Mouse (Mus musculus) stomach, embryonic 14.5 days (tissue): ENCODE results near the gene Spata13. TPM values are rescaled to one million over a fixed set of nuclear protein-coding genes. Genes with fewer than 3 reads are reported as not detected.
A peak's percentile ranks its signal among the peaks of the same experiment; 100 is the strongest.

Source experiments
- ATAC-seq: fragments of 200-750 bp; cut with Nextera tagmentation; 2 replicates; pipeline ENCODE4 v1.8.0; 2017; ENCODE audit warnings: low read depth, moderate TSS enrichment; ENCODE audit not compliant: insufficient number of reproducible peaks, insufficient read depth, low FRiP score
- H3K27ac ChIP-seq: fragments of 300-500 bp; sonication (generic); 2 replicates; pipeline ENCODE4 v1.5.1; 2014; ENCODE audit warnings: mild to moderate bottlenecking, low read length, moderate library complexity, mixed read lengths
- H3K27me3 ChIP-seq: fragments of 300-500 bp; sonication (generic); 2 replicates; pipeline ENCODE4 v1.6.1; 2014; ENCODE audit warnings: low read length, control low read depth, mixed read lengths; ENCODE audit not compliant: control insufficient read depth, insufficient read depth
- H3K36me3 ChIP-seq: fragments of 300-500 bp; sonication (generic); 2 replicates; pipeline ENCODE4 v1.6.1; 2014; ENCODE audit warnings: mild to moderate bottlenecking, control low read depth, low read length, moderate library complexity, mixed read lengths; ENCODE audit not compliant: control insufficient read depth, insufficient read depth
- H3K4me1 ChIP-seq: fragments of 300-500 bp; sonication (generic); 2 replicates; pipeline ENCODE4 v1.6.1; 2014; ENCODE audit warnings: low read length, control low read depth, mixed read lengths; ENCODE audit not compliant: control insufficient read depth, insufficient read depth
- H3K4me2 ChIP-seq: fragments of 300-500 bp; sonication (generic); replicated peaks from 2 replicates; pipeline ENCODE4 v1.6.1; 2014; ENCODE audit warnings: low read depth, low read length, control low read depth
- H3K4me3 ChIP-seq: fragments of 300-500 bp; sonication (generic); 2 replicates; pipeline ENCODE4 v1.5.1; 2014; ENCODE audit warnings: low read depth, low read length, control low read depth
- H3K9ac ChIP-seq: fragments of 300-500 bp; sonication (generic); replicated peaks from 2 replicates; pipeline ENCODE4 v1.6.1; 2014; ENCODE audit warnings: low read depth, mild to moderate bottlenecking, control low read depth, low read length, moderate library complexity, mixed read lengths
- H3K9me3 ChIP-seq: fragments of 300-500 bp; sonication (generic); 2 replicates; pipeline ENCODE4 v1.6.1; 2016; ENCODE audit warnings: low read depth, low read length, control low read depth; ENCODE audit not compliant: control insufficient read depth
- WGBS: fragments of 180-500 bp; shearing (Covaris S2); extraction: QIAGEN DNeasy Blood & Tissue Kit; methylation state at CpG from one replicate; pipeline ENCODE4 v1.1.7; 2014; 5-methylcytosine and 5-hydroxymethylcytosine counted together
- polyA plus RNA-seq: library from polyadenylated mRNA; unstranded; fragments of >200 nt; fragmentation: Nextera tagmentation; extraction: Ambion mirVana; gene quantifications from 2 replicates; pipeline ENCODE4 v1.2.1, GENCODE M21; 2014

Gene Spata13
- polyA plus RNA-seq, 1 experiment from 2014 or later, result 17.9 TPM

DNA sequence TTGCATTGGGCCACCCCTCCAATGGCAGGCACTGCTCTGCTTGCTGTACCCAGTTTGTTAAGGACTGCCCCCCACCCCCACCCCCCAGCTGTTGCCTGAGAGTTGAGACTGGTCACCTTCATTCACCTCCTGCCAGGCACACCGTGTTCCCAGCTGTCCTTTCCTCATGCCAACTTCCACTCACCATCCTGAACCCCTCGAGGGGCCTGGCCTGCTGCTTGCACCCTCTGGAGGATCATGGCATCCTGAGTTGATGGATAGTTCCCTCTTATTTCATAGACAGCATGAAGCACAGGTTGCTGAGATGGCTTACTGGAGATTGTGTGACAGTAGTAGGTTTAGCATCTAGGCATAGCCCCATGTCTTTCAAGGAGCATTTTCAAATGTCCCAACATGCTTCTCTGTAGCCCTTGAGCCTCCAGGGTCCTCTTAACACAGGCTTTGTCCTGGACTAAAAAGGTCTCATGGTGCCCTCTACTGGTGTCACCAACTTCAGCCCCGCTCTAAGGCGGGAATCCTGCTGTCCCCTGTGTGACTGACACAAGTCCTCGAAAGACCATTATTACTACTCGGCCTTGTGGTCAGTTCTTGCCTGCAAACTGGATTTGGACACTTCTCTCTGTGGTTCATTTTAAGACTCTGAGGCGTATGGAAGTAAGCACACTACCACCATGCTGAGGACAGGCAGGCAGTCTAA lies 54.9 kb downstream of the Spata13 start:
- Histone ChIP-seq H3K9me3 (no peaks in the 10 kb centered on the region), H3K36me3 (no peaks in the 10 kb centered on the region), H3K9ac (no peak overlapping the region), H3K4me3 (no peak overlapping the region), H3K4me1 (0 out of 2 replicates have a peak, but pooled peaks cover 6% of the 10 kb centered on the region), H3K27ac (no peak overlapping the region), H3K27me3 (no peaks in the 10 kb centered on the region), H3K4me2 (no peak overlapping the region)
- ATAC-seq, result no peak
- WGBS, result 46% methylated on average over 7 of the region's 7 CpGs

DNA sequence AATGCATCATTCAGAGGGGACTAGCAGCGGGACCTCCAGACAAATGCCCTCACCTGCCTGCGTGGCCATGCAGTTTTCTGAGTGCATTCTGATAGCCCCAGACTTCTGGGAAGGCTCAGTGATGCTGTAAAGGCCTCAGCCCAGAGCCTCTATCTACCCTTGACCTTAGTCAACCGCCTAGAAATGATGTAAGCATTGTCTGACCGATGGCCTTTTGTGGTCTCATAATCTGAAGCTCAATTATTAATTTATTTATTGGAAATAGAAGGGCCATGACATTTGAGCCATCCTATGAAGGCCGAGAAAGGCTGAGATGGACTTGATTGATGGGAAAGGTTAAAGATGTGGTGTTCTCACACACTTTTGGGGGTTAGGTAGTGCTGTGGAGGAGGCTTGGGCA lies 56.0 kb downstream of the Spata13 start:
- H3K27ac ChIP-seq, result no peak overlapping the region
- ATAC-seq, result no peak
- no peaks in the 10 kb centered on the region for H3K27me3 ChIP-seq
- no peak overlapping the region for H3K4me2 ChIP-seq
- 84% methylated on average over 5 of the region's 5 CpGs for WGBS
- H3K9me3 ChIP-seq, result no peaks in the 10 kb centered on the region
- no peak overlapping the region for H3K4me3 ChIP-seq
- 0 out of 2 replicates have a peak, but pooled peaks cover 10% of the 10 kb centered on the region for H3K4me1 ChIP-seq
- no peak overlapping the region for H3K9ac ChIP-seq
- no peaks in the 10 kb centered on the region for H3K36me3 ChIP-seq

GRCm38 (mm10) chr14:60690631-60691030 lies 56.8 kb downstream of the Spata13 start:
- ATAC-seq, result no peak
- 87% methylated on average over 7 of the region's 7 CpGs for WGBS
- H3K9ac ChIP-seq, result no peak overlapping the region
- no peak overlapping the region for H3K4me3 ChIP-seq
- no peaks in the 10 kb centered on the region for H3K27me3 ChIP-seq
- no peaks in the 10 kb centered on the region for H3K9me3 ChIP-seq
- no peaks in the 10 kb centered on the region for H3K36me3 ChIP-seq
- no peak overlapping the region for H3K27ac ChIP-seq
- H3K4me1 ChIP-seq, result 0 out of 2 replicates have a peak, but pooled peaks cover 10% of the 10 kb centered on the region
- no peak overlapping the region for H3K4me2 ChIP-seq

DNA sequence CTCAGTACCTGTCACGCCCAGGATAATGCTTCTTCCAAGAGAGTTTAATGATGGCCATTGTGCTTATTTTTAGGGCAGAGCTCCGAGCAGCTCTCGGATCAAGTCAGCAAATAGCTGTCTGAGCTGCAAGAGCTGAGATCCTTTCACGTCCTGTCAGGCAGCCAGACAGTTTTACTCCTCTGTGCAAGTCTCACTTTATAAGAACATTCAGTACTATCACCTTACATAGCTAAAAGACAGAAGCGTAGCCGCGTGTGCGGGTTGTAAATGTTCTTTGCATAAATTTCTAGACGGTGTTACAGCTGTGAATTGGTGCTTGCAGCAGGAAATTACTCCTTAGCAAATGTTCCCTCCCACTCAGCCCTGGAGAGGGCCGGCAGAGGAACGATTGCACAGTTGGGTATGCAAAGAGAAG lies 59.3 kb downstream of the Spata13 start:
- Histone ChIP-seq H3K4me2 (no peak overlapping the region), H3K27ac (no peak overlapping the region; the same call in 1 of the 2 replicates), H3K9ac (no peak overlapping the region), H3K4me1 (0 out of 2 replicates have a peak, but pooled peaks cover 10% of the 10 kb centered on the region), H3K9me3 (no peaks in the 10 kb centered on the region), H3K36me3 (no peaks in the 10 kb centered on the region), H3K4me3 (no peak overlapping the region), H3K27me3 (no peaks in the 10 kb centered on the region)
- 45% methylated on average over 11 of the region's 11 CpGs for WGBS
- no peak for ATAC-seq

DNA sequence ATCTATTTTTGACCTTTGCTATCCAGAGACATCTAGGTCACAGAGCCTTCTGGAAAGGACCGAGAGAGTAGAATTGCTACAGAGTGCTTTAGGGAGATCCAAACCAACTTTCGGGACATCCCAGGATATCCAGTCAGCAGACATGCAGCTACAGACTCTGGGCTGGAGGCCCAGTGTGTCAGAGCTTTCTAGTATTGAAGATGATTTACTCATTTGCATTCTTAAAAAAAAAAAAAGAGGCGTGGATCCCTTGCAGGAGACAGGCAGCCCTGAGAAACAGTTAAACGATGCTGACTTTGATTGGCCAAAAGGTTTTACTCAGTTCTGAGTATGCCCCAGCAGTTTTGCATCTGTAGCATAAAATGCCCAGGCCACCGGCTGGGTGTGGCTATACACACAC lies 59.9 kb downstream of the Spata13 start:
- no peak overlapping the region for H3K9ac ChIP-seq
- no peak overlapping the region for H3K4me2 ChIP-seq
- WGBS, result 68% methylated on average over 5 of the region's 5 CpGs
- H3K27me3 ChIP-seq, result no peaks in the 10 kb centered on the region
- no peak overlapping the region; the same call in 1 of the 2 replicates for H3K27ac ChIP-seq
- H3K4me1 ChIP-seq, result 0 out of 2 replicates have a peak, but pooled peaks cover 10% of the 10 kb centered on the region
- H3K9me3 ChIP-seq, result no peaks in the 10 kb centered on the region
- no peaks in the 10 kb centered on the region for H3K36me3 ChIP-seq
- no peak overlapping the region for H3K4me3 ChIP-seq
- no peak for ATAC-seq

GRCm38 (mm10) chr14:60694215-60694997 lies 60.6 kb downstream of the Spata13 start:
- 0 out of 2 replicates have a peak, but pooled peaks have one; percentile 17 for ATAC-seq
- Histone ChIP-seq H3K9me3 (no peaks in the 10 kb centered on the region), H3K4me1 (0 out of 2 replicates have a peak, but pooled peaks cover 10% of the 10 kb centered on the region), H3K36me3 (no peaks in the 10 kb centered on the region), H3K4me2 (no peak overlapping the region), H3K9ac (no peak overlapping the region), H3K27me3 (no peaks in the 10 kb centered on the region), H3K4me3 (no peak overlapping the region), H3K27ac (no peak overlapping the region)
- WGBS, result 67% methylated on average over 14 of the region's 14 CpGs

- Histone ChIP-seq H3K9ac (no peak overlapping the region), H3K4me3 (no peak overlapping the region), H3K27ac (no peak overlapping the region), H3K9me3 (no peaks in the 10 kb centered on the region), H3K4me2 (no peak overlapping the region), H3K4me1 (0 out of 2 replicates have a peak, but pooled peaks cover 10% of the 10 kb centered on the region), H3K27me3 (no peaks in the 10 kb centered on the region), H3K36me3 (no peaks in the 10 kb centered on the region)
- ATAC-seq, result no peak
- WGBS, result 92% methylated on average over 8 of the region's 8 CpGs
These were observed 63.5 kb downstream of the Spata13 start for GRCm38 (mm10) chr14:60697351-60697750.

- Histone ChIP-seq H3K4me2 (no peak overlapping the region), H3K36me3 (no peaks in the 10 kb centered on the region), H3K27me3 (no peaks in the 10 kb centered on the region), H3K9me3 (no peaks in the 10 kb centered on the region), H3K9ac (no peak overlapping the region), H3K27ac (no peak overlapping the region), H3K4me1 (0 out of 2 replicates have a peak, but pooled peaks cover under 1% of the 10 kb centered on the region), H3K4me3 (no peak overlapping the region)
- 74% methylated on average over 10 of the region's 10 CpGs for WGBS
- no peak for ATAC-seq
These were observed 65.2 kb downstream of the Spata13 start for GRCm38 (mm10) chr14:60698980-60699379.
